Mouse (Mus musculus) neural tube, embryonic 14.5 days (tissue): Measurements from ENCODE around the gene Ptprj. TPM values are rescaled to one million over a fixed set of nuclear protein-coding genes. Genes with fewer than 3 reads are reported as not detected.
A peak's percentile ranks its signal among the peaks of the same experiment; 100 is the strongest.
"Not testable (repeated sequence)": the region's sequence is repeated elsewhere in the genome, so short reads cannot be mapped to it uniquely, and the experiment has no call there.

ENCODE experiments used
- ATAC-seq: fragments of 200-750 bp; cut with Nextera tagmentation; 2 replicates; pipeline ENCODE4 v1.8.0; 2017; ENCODE audit warnings: low read depth, mild to moderate bottlenecking, moderate TSS enrichment, moderate library complexity
- H3K27ac ChIP-seq: fragments of 300-500 bp; sonication (generic); 2 replicates; pipeline ENCODE4 v1.5.1; 2014; ENCODE audit warnings: low read depth, mild to moderate bottlenecking, control low read depth, low read length, moderate library complexity, mixed read lengths
- H3K27me3 ChIP-seq: fragments of 300-500 bp; sonication (generic); 2 replicates; pipeline ENCODE4 v1.6.1; 2014; ENCODE audit warnings: low read length; ENCODE audit not compliant: control insufficient read depth, insufficient read depth
- H3K36me3 ChIP-seq: fragments of 300-500 bp; sonication (generic); 2 replicates; pipeline ENCODE4 v1.6.1; 2014; ENCODE audit warnings: low read length, mixed read lengths; ENCODE audit not compliant: control insufficient read depth, insufficient read depth
- H3K4me1 ChIP-seq: fragments of 300-500 bp; sonication (generic); 2 replicates; pipeline ENCODE4 v1.6.1; 2014; ENCODE audit warnings: low read length; ENCODE audit not compliant: control insufficient read depth, insufficient read depth
- H3K4me2 ChIP-seq: fragments of 300-500 bp; sonication (generic); 2 replicates; pipeline ENCODE4 v1.6.1; 2014; ENCODE audit warnings: mild to moderate bottlenecking, low read depth, low read length, control low read depth
- H3K4me3 ChIP-seq: fragments of 300-500 bp; sonication (generic); 2 replicates; pipeline ENCODE4 v1.5.1; 2014; ENCODE audit warnings: low read depth, low read length, control low read depth, mixed read lengths
- H3K9ac ChIP-seq: fragments of 300-500 bp; sonication (generic); replicated peaks from 2 replicates; pipeline ENCODE4 v1.6.1; 2014; ENCODE audit warnings: low read depth, mild to moderate bottlenecking, control low read depth, low read length, mixed read lengths
- H3K9me3 ChIP-seq: fragments of 300-500 bp; sonication (generic); 2 replicates; pipeline ENCODE4 v1.6.1; 2016; ENCODE audit warnings: low read length; ENCODE audit not compliant: control insufficient read depth
- WGBS: fragments of 180-500 bp; shearing (Covaris S2); extraction: QIAGEN DNeasy Blood & Tissue Kit; methylation state at CpG from one replicate; pipeline ENCODE4 v1.1.7; 2014; 5-methylcytosine and 5-hydroxymethylcytosine counted together
- polyA plus RNA-seq: library from polyadenylated mRNA; unstranded; fragments of >200 nt; fragmentation: Nextera tagmentation; extraction: Ambion mirVana; gene quantifications from 2 replicates; pipeline ENCODE4 v1.2.1, GENCODE M21; 2014

Ptprj gene
- polyA plus RNA-seq, 1 experiment from 2014 or later, result 9.7 TPM

DNA sequence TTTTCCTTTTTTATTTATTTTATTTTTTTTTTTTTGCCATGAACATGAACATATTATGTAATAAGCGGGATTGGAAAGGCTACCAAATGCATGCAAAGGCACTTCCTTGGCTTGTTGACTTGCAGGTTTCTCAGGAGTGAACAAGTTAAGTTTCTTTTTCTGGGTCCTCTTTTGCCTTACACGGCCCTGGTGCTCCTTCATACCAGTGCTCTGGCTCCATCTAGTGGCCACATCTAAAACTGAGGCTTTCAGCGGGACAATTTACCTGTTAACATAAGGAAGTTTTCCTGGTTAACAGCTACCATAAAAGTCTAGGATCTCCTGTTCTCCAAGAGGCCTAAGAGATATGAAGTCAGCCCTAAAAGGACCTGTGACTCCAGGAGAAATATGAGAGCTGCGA, 150.7 kb downstream of the Ptprj start:
- H3K4me1 ChIP-seq, H3K4me3 ChIP-seq, H3K4me2 ChIP-seq, H3K9me3 ChIP-seq, H3K36me3 ChIP-seq, H3K27me3 ChIP-seq, H3K9ac ChIP-seq, H3K27ac ChIP-seq: not testable (repeated sequence)
- no CpG with 5 or more reads among the region's 4 CpGs for WGBS
- ATAC-seq, result peak; percentile 66; the same call in 1 of the 2 replicates

GRCm38 (mm10) chr2:90428988-90429717, 151.3 kb downstream of the Ptprj start:
- not testable (repeated sequence) for H3K9me3 ChIP-seq, H3K27ac ChIP-seq, H3K4me3 ChIP-seq, H3K36me3 ChIP-seq, H3K27me3 ChIP-seq, H3K9ac ChIP-seq, H3K4me2 ChIP-seq, H3K4me1 ChIP-seq
- WGBS, result no CpG with 5 or more reads among the region's 11 CpGs
- peak; percentile 41; the same call in 1 of the 2 replicates for ATAC-seq

DNA sequence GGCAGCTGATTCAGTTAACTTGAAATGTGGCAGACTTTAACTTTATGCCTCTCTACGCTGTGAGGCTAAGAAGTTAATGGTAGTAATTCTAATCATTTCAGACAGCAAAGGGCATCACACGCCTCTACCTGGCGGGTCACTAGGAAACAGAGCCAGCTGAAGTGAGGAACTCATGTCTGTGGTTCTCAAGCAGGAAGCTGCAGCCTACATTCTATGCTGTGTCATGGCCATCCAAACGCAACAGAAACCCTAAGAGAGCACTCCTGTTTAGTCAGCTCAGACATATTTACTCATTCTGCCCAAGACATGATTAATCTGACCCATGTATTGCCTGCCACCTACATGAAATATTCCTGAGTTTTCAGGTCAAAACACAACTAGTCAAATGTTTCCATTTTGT, 155.5 kb downstream of the Ptprj start:
- not testable (repeated sequence) for H3K9me3 ChIP-seq, H3K4me3 ChIP-seq, H3K9ac ChIP-seq, ATAC-seq, H3K27ac ChIP-seq, H3K27me3 ChIP-seq, H3K4me2 ChIP-seq, H3K36me3 ChIP-seq, H3K4me1 ChIP-seq
- no CpG with 5 or more reads among the region's 4 CpGs for WGBS

GRCm38 (mm10) chr2:90422282-90422681, 158.2 kb downstream of the Ptprj start:
- 86% methylated on average over 6 of the region's 6 CpGs for WGBS
- H3K9me3 ChIP-seq, H3K4me2 ChIP-seq, H3K36me3 ChIP-seq, H3K9ac ChIP-seq, H3K4me3 ChIP-seq, H3K27me3 ChIP-seq, H3K27ac ChIP-seq, H3K4me1 ChIP-seq, ATAC-seq: not testable (repeated sequence)

DNA sequence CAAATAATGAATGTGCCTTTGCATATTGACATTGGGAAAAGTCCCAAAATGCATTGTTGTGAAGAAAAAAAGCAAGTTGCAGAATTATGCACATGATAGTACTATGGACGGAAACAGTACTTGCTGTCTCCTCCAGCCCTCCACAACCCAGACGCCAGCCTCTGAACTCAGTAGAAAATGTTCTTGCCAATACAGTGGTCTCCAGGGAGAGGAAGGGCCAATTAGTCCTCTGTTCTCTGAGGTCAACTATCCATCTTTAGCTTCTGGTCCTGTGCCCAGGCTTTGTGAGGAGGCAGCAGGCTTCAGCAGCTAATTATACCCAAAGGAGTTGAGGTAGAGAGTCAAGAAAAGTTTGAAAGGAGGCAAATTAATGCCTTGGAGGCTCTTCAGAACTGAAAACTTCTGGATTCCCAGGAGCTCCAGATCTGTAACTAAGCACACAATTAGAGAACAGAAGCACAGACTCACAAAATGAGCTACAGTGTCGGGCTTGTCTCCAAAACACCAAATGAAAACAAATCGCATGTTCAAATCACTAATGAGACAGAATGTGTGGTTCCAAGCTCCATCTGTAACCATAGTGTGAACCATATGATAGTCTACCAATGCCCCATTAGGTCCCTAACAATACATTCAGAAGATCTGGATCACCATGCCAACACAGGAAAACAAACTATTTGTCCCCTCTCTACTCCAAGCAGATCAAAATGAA, 166.2 kb downstream of the Ptprj start:
- H3K27ac ChIP-seq, H3K36me3 ChIP-seq, ATAC-seq, H3K27me3 ChIP-seq, H3K9me3 ChIP-seq, H3K4me3 ChIP-seq, H3K4me2 ChIP-seq, H3K4me1 ChIP-seq, H3K9ac ChIP-seq: not testable (repeated sequence)
- 81% methylated on average over 4 of the region's 4 CpGs for WGBS

- WGBS, result 89% methylated on average over 5 of the region's 7 CpGs
- ATAC-seq, H3K4me2 ChIP-seq: not testable (repeated sequence)
Observed at GRCm38 (mm10) chr2:90398633-90399107, 181.8 kb downstream of the Ptprj start, which contains the start of gene Olfr1274-ps. Gene Olfr1274-ps (plus strand): TSS chr2:90398683.

More at GRCm38 (mm10) chr2:90398633-90399107, 181.8 kb downstream of the Ptprj start, which contains the start of gene Olfr1274-ps:
- H3K9ac ChIP-seq, H3K9me3 ChIP-seq, H3K27ac ChIP-seq, H3K36me3 ChIP-seq, H3K4me1 ChIP-seq, H3K4me3 ChIP-seq, H3K27me3 ChIP-seq: not testable (repeated sequence)

Other genes starting within 250 kb of the Ptprj start
- not detected in 2 replicates for gene Olfr1274-ps, start 182.0 kb downstream of the Ptprj start, polyA plus RNA-seq
- 29.2 and 30.5 TPM in 2 replicates for gene Nup160, start 96.6 kb upstream of the Ptprj start, polyA plus RNA-seq
- 110 and 128 TPM in 2 replicates for gene Fnbp4, start 164.7 kb upstream of the Ptprj start, polyA plus RNA-seq
- gene Agbl2, start 202.1 kb upstream of the Ptprj start, polyA plus RNA-seq, result 0.11 and 0.31 TPM in 2 replicates